Mouse (Mus musculus) heart, adult 2 months (tissue): ENCODE measurements around the gene Ucn. TPM values are rescaled to one million over a fixed set of nuclear protein-coding genes. Genes with fewer than 3 reads are reported as not detected.

ENCODE experiments used
- DNase-seq, 2 experiments: peaks; one replicate each; pipeline ENCODE4 v3.0.0; 2021
- H3K27ac ChIP-seq: fragments of 200-600 bp; 2 replicates; pipeline ENCODE4 v1.8.1; 2022
- H3K27me3 ChIP-seq: fragments of 200-500 bp; 2 replicates; pipeline ENCODE4 v1.6.1; 2012; ENCODE audit warnings: mild to moderate bottlenecking, low read length, inconsistent platforms, mixed read lengths; ENCODE audit not compliant: control insufficient read depth, insufficient read depth
- H3K36me3 ChIP-seq: fragments of 200-500 bp; 2 replicates; pipeline ENCODE4 v1.6.1; 2012; ENCODE audit warnings: low read length, inconsistent platforms; ENCODE audit not compliant: control insufficient read depth, insufficient read depth
- H3K4me1 ChIP-seq: fragments of 200-500 bp; 2 replicates; pipeline ENCODE4 v1.6.1; 2011; ENCODE audit warnings: low read length; ENCODE audit not compliant: control insufficient read depth, insufficient read depth
- H3K4me3 ChIP-seq: fragments of 200-600 bp; 2 replicates; pipeline ENCODE4 v1.8.1; 2022
- H3K79me2 ChIP-seq: fragments of 200-500 bp; replicated peaks from 2 replicates; pipeline ENCODE4 v1.6.1; 2012; ENCODE audit warnings: mild to moderate bottlenecking, inconsistent platforms, low read length, moderate library complexity, mixed read lengths; ENCODE audit not compliant: control insufficient read depth, insufficient read depth
- H3K9ac ChIP-seq: fragments of 200-500 bp; 2 replicates; pipeline ENCODE4 v1.6.1; 2012; ENCODE audit warnings: low read depth, mild to moderate bottlenecking, control low read depth, inconsistent platforms, low read length, mixed read lengths
- CTCF ChIP-seq: fragments of 200-600 bp; IDR thresholded peaks from 2 replicates; pipeline ENCODE4 v1.8.1; 2022; ENCODE audit warnings: antibody characterized with exemption, mild to moderate bottlenecking, moderate library complexity
- EP300 ChIP-seq: fragments of 200-500 bp; IDR thresholded peaks from 2 replicates; pipeline ENCODE4 v1.6.1; 2011; ENCODE audit warnings: low read depth, low read length, control low read depth; ENCODE audit not compliant: insufficient read depth
- POLR2A ChIP-seq: fragments of 200-500 bp; IDR thresholded peaks from 2 replicates; pipeline ENCODE4 v1.6.1; 2011; ENCODE audit warnings: mild to moderate bottlenecking, low read depth, low read length, control low read depth; ENCODE audit not compliant: insufficient read depth
- WGBS: fragments of 180-500 bp; shearing (Covaris S2); methylation state at CpG from one replicate; pipeline ENCODE4 v1.1.7; 2018; 5-methylcytosine and 5-hydroxymethylcytosine counted together
- intact Hi-C: fragments of 180-260 bp; cut with DNase I; formaldehyde crosslinking; loops from one replicate; pipeline ENCODE4 v1.15.1; 2025
- long read RNA-seq: library from polyadenylated mRNA; stranded (forward); transcript quantifications from one replicate; pipeline ENCODE4 v2.0.0, GENCODE M21; 2021
- polyA plus RNA-seq: library from polyadenylated mRNA; depleted of rRNA; stranded (reverse); fragments of >200 nt; gene quantifications from 2 replicates; pipeline ENCODE4 v1.2.3, GENCODE M21; 2012; rRNA removed
- total RNA-seq, 2 experiments: library from RNA; stranded (reverse); gene quantifications; 2 replicates each; pipeline ENCODE4 v1.2.3; 2021

The Ucn gene
- total RNA-seq (not detected), polyA plus RNA-seq (not detected in 2 replicates)
- long read RNA-seq: 0 reads

GRCm38 (mm10) chr5:31138241-31138967, at the start of gene Ucn:
Gene Ucn, minus strand, starts transcription at chr5:31138829.
- peaks cover 10% of the 10 kb centered on the region for H3K27me3 ChIP-seq
- no peaks in the 10 kb centered on the region for H3K79me2 ChIP-seq
- 3% methylated on average over 52 of the region's 52 CpGs for WGBS
- no peaks in the 10 kb centered on the region for H3K36me3 ChIP-seq
- no peak for TF ChIP-seq EP300
- TF ChIP-seq CTCF: no peak
- TF ChIP-seq POLR2A: no peak
- intact Hi-C loops: no loop called here
- no peak within 1 kb of the TSS for H3K4me3 ChIP-seq
- H3K4me1 ChIP-seq: peaks cover 4% of the 10 kb centered on the region; the same call in 1 of the 2 replicates
- no peak for DNase-seq
- no peak within 1 kb of the TSS for H3K9ac ChIP-seq
- no peak within 1 kb of the TSS; the same call in 1 of the 2 replicates for H3K27ac ChIP-seq

DNA sequence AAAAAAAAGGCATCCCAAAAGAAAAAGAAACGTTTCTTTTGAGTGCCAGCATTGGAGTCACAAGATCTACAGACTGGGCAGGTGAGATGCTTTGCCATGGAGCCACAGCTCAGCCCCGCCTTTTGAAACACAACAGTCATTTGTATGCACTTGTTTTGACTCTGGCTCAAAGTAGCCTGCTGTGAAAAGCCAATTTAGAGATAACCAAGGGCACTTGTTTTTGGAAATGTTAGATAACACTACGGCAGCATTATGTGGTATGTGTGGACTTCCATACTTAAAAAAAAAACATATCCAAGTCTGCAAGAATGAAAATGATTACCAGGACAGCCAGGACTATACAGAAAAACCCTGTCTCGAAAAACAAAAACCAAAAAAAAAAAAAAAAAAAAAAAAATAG, 45.0 kb upstream of the Ucn start:
- Histone ChIP-seq H3K4me1 (no peaks in the 10 kb centered on the region), H3K4me3 (no peak overlapping the region), H3K36me3 (no peaks in the 10 kb centered on the region), H3K27me3 (no peaks in the 10 kb centered on the region), H3K9ac (no peak overlapping the region), H3K79me2 (no peaks in the 10 kb centered on the region), H3K27ac (no peak overlapping the region)
- 40% methylated on average over 4 of the region's 4 CpGs for WGBS
- DNase-seq: no peak
- TF ChIP-seq POLR2A (no peak), EP300 (no peak)
- intact Hi-C loops: no loop called here

DNA sequence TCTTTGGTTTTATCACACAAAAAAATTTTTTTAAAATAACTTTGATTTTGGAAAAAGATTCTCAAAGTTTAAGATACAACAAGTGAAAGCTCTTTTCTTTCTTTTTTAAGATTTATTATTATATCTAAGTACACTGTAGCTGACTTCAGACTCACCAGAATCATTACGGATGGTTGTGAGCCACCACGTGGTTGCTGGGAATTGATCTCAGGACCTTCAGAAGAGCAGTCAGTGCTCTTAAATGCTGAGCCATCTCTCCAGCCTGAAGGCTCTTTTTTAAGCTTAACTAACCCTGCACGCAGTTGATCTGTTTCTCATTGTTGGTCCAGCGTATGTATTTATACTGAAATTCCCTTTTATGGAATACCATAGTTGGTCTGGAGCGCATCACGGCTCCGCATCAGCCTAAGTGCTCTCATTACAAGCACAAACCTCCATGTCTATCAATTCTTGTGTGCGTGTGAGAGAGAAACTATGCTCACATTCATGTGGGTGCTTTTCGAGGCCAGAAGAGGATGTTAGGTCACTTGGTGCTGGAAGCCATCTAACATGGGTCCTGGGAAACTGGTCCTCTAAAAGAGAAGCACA, 42.6 kb upstream of the Ucn start:
- no peaks in the 10 kb centered on the region for H3K27me3 ChIP-seq
- no peak for TF ChIP-seq EP300
- TF ChIP-seq CTCF: no peak
- no peak for TF ChIP-seq POLR2A
- no peak for DNase-seq
- intact Hi-C loops: loop anchor here (2.0 kb wide), 1 partner anchor 22 kb away; the partner anchor contains the start of gene Zfp513
- no peaks in the 10 kb centered on the region; the same call in 1 of the 2 replicates for H3K36me3 ChIP-seq
- H3K79me2 ChIP-seq: 0 out of 2 replicates have a peak, but pooled peaks cover 2% of the 10 kb centered on the region
- no peaks in the 10 kb centered on the region for H3K4me1 ChIP-seq
- WGBS: 91% methylated on average over 9 of the region's 9 CpGs
- H3K9ac ChIP-seq: no peak overlapping the region
- H3K4me3 ChIP-seq: no peak overlapping the region
- no peak overlapping the region for H3K27ac ChIP-seq

DNA sequence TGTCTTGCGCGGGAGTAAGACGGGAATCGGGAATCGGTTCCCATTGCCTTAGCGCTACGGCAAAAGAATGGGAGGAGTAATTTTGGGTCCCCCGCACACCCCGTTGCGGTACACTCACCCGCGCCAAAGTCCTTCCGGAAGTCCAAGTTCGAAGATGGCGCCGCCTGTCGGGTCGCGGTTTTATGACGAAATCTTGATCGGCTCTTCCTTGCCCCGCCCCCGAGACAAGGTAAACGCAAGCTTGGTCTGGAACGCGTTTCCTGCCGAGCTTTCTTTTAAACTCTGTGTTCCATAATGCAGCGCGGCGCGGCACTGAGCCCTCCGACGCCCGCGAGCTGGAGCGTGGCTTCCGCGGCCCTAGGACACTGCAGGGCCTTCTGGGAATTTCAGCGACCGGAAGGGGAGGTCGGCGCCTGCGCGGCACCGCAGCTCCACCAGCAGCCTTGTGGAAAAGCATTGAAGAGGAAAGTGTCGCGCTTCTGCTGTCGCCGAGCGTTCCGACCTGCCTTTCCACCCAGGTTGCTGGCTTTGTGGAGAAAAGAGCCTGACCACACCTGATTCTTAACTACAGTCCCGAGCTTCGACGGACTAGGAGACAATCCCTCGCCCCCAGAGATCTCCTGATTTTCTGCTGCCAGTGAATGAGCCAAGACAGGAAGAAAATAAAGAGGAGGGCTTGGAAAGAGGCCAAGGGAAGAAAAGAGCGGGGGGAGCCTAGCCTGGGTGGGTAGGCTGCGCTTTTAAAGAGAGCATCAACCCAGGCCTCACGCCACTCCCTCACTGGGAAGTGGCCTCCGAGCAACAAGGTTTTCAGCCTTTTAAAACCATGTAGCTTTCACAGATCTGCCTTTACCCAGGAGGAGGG, 41.4 kb upstream of the Ucn start, which contains the start of the genes Gm29609 and Gtf3c2:
Gm29609 (minus strand) TSS at position 146 of the 865 bp plus-strand sequence.
Gtf3c2 (minus strand) TSS at position 379 of the 865 bp plus-strand sequence.
- intact Hi-C loops: loop anchor here (1.0 to 5.0 kb wide), 5 partner anchors 13 to 128 kb away; partner anchors contain the start of genes Cad, Eif2b4, Ift172 and Mpv17
- Histone ChIP-seq H3K27ac (peak within 1 kb of the TSS; percentile 94), H3K36me3 (no peaks in the 10 kb centered on the region; the same call in 1 of the 2 replicates), H3K4me1 (no peaks in the 10 kb centered on the region), H3K9ac (peak within 1 kb of the TSS; percentile 73), H3K27me3 (no peaks in the 10 kb centered on the region), H3K79me2 (0 out of 2 replicates have a peak, but pooled peaks cover 2% of the 10 kb centered on the region), H3K4me3 (peak within 1 kb of the TSS; percentile 79)
- peak; percentile 93 to 95 for DNase-seq
- peak; percentile 88 for TF ChIP-seq POLR2A
- peak; percentile 29; the same call in 1 of the 2 replicates for TF ChIP-seq CTCF
- peak; percentile 69 for TF ChIP-seq EP300
- 1% methylated on average over 59 of the region's 59 CpGs for WGBS

DNA sequence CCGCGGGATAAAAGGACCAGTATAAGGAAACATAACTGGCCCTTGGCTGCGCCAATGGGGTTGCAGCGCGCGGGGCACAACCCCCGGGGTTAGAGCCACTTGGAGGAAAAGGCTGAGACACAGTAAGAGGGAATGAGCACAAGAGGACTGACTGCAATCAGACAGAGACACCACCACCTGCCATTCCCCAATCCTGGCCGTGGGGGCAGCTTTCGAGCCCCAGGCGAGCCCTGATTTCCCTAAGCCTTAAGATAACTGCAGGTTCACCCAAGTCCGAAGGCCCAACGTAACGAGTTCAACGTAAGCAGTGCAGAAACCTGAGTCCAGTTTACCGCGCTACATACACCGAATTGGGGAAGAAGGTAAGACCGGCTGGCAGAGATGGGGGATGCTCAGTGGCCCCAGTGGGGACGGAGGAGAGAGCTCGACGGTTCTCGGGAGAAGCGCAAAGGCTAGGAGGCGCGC, 40.7 kb upstream of the Ucn start:
- Histone ChIP-seq H3K27ac (peak overlapping the region; percentile 94), H3K4me1 (no peaks in the 10 kb centered on the region), H3K27me3 (no peaks in the 10 kb centered on the region), H3K9ac (peak overlapping the region; percentile 73), H3K4me3 (peak overlapping the region; percentile 79), H3K36me3 (no peaks in the 10 kb centered on the region; the same call in 1 of the 2 replicates), H3K79me2 (peaks cover 4% of the 10 kb centered on the region; the same call in 1 of the 2 replicates)
- intact Hi-C loops: loop anchor here (2.0 to 5.0 kb wide), 2 partner anchors 25 to 127 kb away; partner anchors contain the start of genes Cad and Mpv17
- WGBS: under 1% methylated on average over 25 of the region's 25 CpGs
- no peak for DNase-seq
- TF ChIP-seq CTCF (no peak), EP300 (no peak), POLR2A (no peak)
